Mouse (Mus musculus) cerebellum, adult 9-11 months (tissue): ENCODE measurements around the gene Ankrd13a.
"Not testable (repeated sequence)": the region's sequence is repeated elsewhere in the genome, so short reads cannot be mapped to it uniquely, and the experiment has no call there.

Source experiments
- DNase-seq: peaks from one replicate; pipeline ENCODE4 v3.0.0; 2022

The Ankrd13a gene

GRCm38 (mm10) chr5:114842155-114842554, 67.7 kb downstream of the Ankrd13a start:
- not testable (repeated sequence) for DNase-seq

DNA sequence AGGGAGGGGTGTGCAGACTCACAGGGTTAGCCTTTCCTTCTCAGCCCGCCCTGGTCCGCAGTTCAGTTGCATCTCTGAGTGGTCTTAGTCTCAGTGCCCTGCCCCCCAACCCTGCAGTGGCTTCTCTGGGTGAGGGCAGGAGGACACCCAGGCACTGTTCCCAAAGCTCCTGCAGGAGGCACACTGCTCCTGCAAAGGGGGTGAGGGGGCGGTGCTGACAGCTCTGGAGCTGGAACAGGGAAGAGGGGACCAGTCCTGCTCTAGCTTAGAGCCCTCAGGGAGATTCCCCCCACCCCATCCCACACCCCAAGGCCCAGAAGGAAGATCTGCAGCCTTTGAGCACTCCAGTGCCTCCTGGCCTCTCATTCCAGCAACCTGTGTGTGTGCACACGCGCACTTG, 68.2 kb downstream of the Ankrd13a start:
- DNase-seq: no peak

DNA sequence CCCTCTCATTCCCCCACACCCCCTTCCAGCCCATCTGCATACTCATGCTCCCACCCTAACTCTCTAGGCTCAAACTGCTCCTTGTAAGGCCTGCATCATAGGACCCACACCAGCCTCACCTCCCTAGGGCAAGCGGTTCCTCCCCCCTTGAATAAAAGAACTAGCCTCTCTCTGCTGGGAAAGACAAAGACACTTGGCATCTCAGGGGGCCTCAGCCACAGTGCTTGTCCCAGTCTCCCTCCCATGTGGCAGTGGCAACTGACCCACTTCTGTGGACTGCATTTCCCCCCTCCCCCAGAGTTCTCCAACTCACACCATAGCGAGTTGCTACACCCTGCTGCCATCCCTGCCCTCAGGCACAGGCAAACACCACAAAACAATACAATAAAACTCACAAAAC, 69.9 kb downstream of the Ankrd13a start:
- not testable (repeated sequence) for DNase-seq

- DNase-seq: no peak
Observed at GRCm38 (mm10) chr5:114851565-114852236, 77.2 kb downstream of the Ankrd13a start.

- DNase-seq: not testable (repeated sequence)
Observed at GRCm38 (mm10) chr5:114853364-114853763, 78.9 kb downstream of the Ankrd13a start, which contains the start of gene 4930519G04Rik. Gene 4930519G04Rik (plus strand): TSS chr5:114853664.
